Mouse (Mus musculus): ENCODE data around the gene Rbpjl. TPM values are rescaled to one million over a fixed set of nuclear protein-coding genes. Genes with fewer than 3 reads are reported as not detected.
A peak's percentile ranks its signal among the peaks of the same experiment; 100 is the strongest.

Rbpjl gene
- total RNA-seq, 2 experiments from 2014 or later: not detected

DNA sequence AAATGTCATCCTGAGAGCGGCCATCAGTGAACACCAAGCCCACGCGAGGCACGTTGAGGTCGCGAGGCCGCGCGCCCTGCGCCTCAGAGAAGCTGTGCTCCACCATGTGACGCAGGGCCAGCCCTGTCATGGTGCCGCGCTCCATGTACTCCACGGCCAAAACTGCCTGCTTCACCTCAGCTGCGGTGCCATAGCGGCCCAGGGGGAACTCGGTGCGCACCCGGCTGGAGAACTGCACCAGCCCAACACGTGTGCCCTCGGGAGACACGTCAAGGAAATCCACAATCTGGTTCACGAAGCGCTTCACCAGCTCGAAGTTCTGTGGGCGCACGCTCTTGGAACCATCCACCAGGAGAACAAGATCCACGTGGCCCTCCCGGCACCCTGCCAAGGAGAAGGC lies 9.8 kb upstream of the Rbpjl start:
- DNase-seq: no peak

DNA sequence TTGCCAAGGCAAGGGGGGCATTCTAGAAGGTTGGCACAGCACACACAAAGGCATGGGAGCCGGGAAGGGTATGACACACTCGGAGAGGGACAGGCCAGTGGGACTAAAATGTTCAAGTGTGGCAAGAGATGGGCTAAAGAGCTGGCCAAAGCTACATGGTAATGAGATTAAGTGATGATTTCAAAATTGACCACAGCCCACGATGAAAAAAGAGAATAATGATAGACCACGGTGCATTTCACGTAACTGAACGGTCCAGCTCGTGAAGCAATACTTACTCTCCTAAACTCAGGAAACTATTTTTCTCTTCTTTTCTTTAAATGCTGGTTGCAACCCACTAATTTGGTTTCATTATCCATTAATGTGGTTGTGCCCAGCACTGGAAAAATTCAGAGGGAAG lies 6.9 kb upstream of the Rbpjl start:
- DNase-seq: no peak

- DNase-seq: no peak
Observed at GRCm38 (mm10) chr2:164396911-164397310, 6.0 kb upstream of the Rbpjl start.

GRCm38 (mm10) chr2:164403396-164404081 lies 598 bp downstream of the Rbpjl start:
- DNase-seq: no peak

- peak; percentile 45 for DNase-seq
Observed at GRCm38 (mm10) chr2:164404082-164404990, 1.4 kb downstream of the Rbpjl start.

GRCm38 (mm10) chr2:164405060-164405459 lies 2.1 kb downstream of the Rbpjl start, which contains the start of gene Matn4:
Gene Matn4, minus strand, starts transcription at chr2:164405160.
- no peak for DNase-seq

GRCm38 (mm10) chr2:164405519-164405918 lies 2.6 kb downstream of the Rbpjl start:
- no peak for DNase-seq

DNA sequence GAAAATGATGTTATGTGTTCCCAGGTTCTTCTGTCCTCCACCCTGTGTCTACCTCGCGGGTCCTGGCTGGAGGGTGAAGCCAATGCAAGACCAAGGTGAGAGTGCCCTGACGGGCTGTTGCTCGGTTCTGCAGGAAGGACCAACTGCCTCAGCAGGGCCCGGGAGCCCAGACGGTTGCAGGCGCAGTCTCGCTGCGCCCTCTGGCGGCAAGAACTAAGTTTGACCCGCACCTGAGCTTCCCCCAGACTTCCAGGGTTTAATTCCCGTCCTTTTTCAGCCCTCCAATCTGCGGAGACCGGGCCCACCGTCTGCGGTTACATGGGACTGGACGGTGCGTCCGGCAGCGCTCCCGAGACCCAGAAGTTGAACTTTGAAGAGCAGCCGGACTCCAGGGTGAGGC lies 4.8 kb downstream of the Rbpjl start:
- peak; percentile 45 for DNase-seq

- DNase-seq: no peak
Observed at GRCm38 (mm10) chr2:164414167-164414566, 11.2 kb downstream of the Rbpjl start.

DNA sequence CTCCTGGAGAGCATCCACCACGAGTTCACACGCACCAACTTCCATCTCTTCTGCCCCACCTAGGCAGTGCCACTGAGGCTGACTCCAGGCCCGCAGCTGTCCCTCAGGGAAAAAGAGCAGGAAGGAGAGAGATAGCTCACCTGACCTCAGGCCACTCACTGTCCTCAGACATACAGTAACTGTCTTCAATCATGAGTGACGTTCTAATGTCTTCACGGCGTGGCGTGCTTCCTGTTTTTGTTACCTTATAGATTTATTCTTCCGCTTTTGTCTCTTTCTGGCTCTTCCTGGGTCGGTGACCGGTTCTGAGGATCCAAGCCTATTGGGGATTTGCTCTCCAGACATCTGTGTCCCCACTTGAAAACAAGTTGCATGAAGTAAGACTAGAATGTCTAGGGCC lies 11.6 kb downstream of the Rbpjl start:
- DNase-seq: no peak

- no peak for DNase-seq
Observed at GRCm38 (mm10) chr2:164417198-164417597, 14.3 kb downstream of the Rbpjl start.

DNA sequence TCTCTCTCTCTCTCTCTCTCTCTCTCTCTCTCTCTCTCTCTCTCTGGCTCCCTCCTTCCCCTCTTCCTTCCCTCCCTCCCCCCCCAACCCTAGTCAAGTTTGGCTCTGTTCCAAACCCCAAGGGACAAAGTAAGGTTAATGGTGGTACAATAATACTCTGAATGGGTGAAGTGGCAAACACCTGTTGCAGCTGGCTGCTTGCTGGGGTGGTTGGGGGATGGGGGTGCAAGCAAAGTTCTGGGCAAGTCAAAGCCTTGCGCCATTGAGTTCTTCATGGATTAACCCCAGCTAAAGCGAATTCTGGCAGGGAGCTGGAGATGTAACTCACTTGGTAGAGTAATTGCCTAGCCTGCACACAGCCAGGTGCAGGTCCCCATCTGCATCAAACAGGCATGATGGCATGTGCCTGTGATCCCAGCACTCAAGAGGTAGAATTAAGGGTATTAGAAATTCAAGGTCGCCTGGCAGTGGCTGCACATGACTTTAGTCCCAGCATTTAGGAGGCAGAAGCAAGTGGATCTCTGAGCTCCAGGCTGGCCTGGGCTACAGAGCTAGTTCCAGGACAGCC lies 15.5 kb downstream of the Rbpjl start:
- DNase-seq: no peak

DNA sequence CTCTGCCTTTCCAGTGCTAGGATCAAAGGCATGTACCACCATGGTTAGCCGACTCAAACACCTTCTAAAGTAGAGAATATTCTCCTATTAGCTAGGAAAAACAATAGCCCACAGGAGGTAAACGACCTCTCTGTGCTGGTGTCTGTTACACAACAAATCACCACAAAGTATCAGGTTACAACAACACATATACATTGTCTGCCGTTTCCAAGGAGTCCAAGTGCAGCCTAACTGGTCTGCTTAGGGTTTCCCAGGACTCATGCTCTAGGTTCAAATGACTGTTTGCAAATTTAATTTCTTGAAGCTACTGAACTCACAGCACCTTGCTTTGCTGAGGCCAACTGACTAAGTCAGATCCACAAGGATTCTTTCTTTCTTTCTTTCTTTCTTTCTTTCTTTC lies 16.5 kb downstream of the Rbpjl start:
- DNase-seq: no peak

GRCm38 (mm10) chr2:164421306-164421705 lies 18.4 kb downstream of the Rbpjl start:
- no peak for DNase-seq

DNA sequence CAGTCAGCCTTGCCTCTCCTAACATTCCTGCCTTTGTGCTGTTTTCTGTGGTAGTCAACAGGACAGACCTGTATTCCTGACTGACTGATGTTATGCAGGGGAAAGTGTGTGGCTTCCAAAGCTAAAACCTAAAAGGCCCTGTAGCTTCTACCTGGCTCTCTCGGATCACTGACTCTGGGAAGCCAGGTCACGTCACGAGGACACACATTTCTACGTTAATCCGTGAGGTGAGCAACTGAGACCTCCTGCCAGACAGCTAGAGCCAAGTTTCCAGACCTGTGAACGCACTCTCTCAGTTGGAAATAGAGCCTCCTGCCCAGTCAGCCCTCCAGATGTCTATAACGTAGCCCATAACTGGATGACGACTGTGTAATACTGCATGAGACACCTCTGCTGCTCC lies 19.0 kb downstream of the Rbpjl start:
- no peak for DNase-seq

- DNase-seq: no peak
Observed at GRCm38 (mm10) chr2:164422675-164423393, 19.9 kb downstream of the Rbpjl start.

DNA sequence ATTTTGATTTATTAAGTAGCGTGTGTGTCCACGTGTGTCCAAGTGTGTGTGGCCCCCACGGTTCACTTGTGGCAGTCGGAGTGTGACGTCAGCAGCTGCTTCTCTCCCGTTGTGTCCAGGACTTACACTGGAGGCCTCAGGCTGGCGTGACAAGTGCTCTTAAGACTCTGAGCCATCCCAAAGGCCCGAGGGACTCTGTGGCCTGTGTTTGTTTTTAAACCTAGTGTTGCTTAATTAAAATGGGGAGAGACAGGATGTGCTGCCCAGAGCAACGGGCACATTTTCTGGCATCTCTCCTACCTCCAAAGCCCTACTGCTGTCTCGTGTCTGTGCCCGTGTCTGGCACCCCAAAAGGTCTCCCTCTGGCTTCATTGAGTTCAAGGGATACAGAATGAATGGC lies 20.5 kb downstream of the Rbpjl start:
- peak; percentile 39 for DNase-seq

- DNase-seq: no peak
Observed at GRCm38 (mm10) chr2:164424406-164424805, 21.5 kb downstream of the Rbpjl start.

DNA sequence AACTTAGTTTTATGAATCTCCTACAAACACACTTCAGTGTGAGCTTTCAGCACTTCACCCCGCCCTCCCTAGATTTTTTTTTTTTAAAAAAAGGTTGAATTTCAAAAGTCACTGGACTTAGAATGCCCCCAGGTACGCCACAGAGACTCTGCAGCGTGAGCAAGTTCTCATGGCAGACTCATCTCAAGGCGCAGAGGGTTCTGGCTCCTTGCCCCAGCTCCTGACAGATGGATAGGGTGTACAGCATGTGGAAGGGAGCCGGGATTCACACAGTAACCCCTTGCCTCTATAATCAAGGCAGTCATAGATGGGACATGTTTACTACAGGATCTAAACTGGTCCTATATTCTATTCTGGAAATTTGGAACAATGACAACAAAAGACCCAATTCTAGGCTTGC lies 22.5 kb downstream of the Rbpjl start:
- no peak for DNase-seq

DNA sequence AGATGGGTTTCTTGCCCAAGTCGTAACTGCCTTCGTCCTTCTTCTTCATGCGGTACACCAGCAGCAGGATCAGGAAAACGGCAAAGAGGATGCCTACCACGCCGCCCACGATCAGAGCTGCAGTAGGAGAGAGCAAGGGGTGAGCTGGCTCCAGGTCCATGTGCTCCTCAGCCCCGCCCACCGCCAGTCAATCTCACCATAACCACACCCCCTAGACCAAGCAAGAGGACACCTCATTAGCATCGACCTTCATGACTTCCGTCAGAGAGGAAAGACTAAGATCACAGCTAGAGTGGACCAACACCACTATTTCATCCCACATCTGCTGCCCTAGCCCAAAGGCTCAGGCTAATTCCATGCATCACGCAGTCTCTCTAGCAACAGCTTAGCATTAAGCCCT lies 23.2 kb downstream of the Rbpjl start:
- no peak for DNase-seq

DNA sequence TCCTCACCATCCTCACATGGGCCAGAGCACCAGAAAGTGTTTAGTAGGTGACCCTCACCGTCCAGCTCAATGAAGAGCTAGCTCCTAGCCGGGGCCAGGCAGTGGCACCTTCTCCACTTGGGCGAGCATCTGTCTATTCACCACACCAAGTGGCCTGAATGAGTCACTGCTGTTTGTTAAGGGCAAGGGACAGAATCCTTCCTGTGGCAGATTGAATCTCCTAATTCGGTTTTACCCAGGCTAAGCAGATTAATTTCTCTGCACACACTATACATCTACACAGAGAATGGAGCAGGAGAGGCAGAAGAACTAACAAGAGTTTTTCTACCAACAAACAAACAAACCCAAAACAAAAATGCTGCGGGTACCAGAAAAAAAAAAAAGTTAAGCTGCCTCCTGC lies 24.0 kb downstream of the Rbpjl start:
- DNase-seq: no peak

- no peak for DNase-seq
Observed at GRCm38 (mm10) chr2:164428451-164428850, 25.5 kb downstream of the Rbpjl start.
